Mouse (Mus musculus): ENCODE results near the gene Rbbp4. TPM values are rescaled to one million over a fixed set of nuclear protein-coding genes. Genes with fewer than 3 reads are reported as not detected.

Gene Rbbp4
- total and polyA plus RNA-seq, 3 experiments = 41.4 to 179 (median 73.3) TPM

- dilution Hi-C loops (cut with MboI; ENCODE audit: extremely low pct_ligation_motif_present, extremely low pct_unique_long_range_greater_than_20kb, low sequenced_read_pairs) = no loop called here
- H3K27me3 ChIP-seq (replicated peaks) = peaks cover 5% of the 10 kb centered on the region
- H3K9me3 ChIP-seq (replicated peaks; ENCODE audit: low read length) = peaks cover 19% of the 10 kb centered on the region
- H3K27ac ChIP-seq (ENCODE audit: insufficient read depth, low read depth) = no peak overlapping the region
- in situ Hi-C loops (cut with MboI; ENCODE audit: low pct_ligation_motif_present, low pct_unique_long_range_greater_than_20kb, low sequenced_read_pairs) = loop anchor here (25.0 kb wide), 1 partner anchor 241 kb away; the partner anchor contains the start of genes Ccdc28b, Dcdc2b, Eif3i and Iqcc
- H3K79me2 ChIP-seq (replicated peaks; ENCODE audit: control insufficient read depth, extremely low read depth, insufficient read depth, poor library complexity, severe bottlenecking) = no peaks in the 10 kb centered on the region
- no peak for DNase-seq (ENCODE audit: extremely low read depth)
- no peak overlapping the region for H3K4me2 ChIP-seq (ENCODE audit: insufficient read depth, low read depth, poor library complexity, severe bottlenecking)
- H3K4me3 ChIP-seq (replicated peaks in 1 of 3; ENCODE audit: low read depth in 2 of 3, low read length in 2 of 3, poor library complexity in 1 of 3) = no peak overlapping the region
- H3K4me1 ChIP-seq (ENCODE audit: control insufficient read depth in 1 of 2, insufficient read depth in 2 of 2) = peaks cover 0 to 4% of the 10 kb centered on the region in 2 experiments; a peak in 1 of 4 replicates
- no peaks in the 10 kb centered on the region for H3K36me3 ChIP-seq (replicated peaks in 1 of 2; ENCODE audit: control insufficient read depth in 1 of 2, insufficient read depth in 1 of 2, low read length in 1 of 2)
- no peak overlapping the region for H3K9ac ChIP-seq (ENCODE audit: insufficient read depth, low read depth)
- TF ChIP-seq CHD2 (IDR thresholded peaks at IDR 0.05; ENCODE audit: low read length) = no peak
- TF ChIP-seq TBP (conservative IDR thresholded peaks at IDR 0.05; ENCODE audit: low read depth, low read length) = no peak
- TF ChIP-seq MAX (IDR thresholded peaks at IDR 0.05; ENCODE audit: low read length) = no peak
- no peak for TF ChIP-seq IRF4 (IDR thresholded peaks at IDR 0.05; ENCODE audit: low read depth, low read length)
- no peak for TF ChIP-seq RAD21 (IDR thresholded peaks at IDR 0.05; ENCODE audit: low read depth, low read length)
- TF ChIP-seq SIN3A (IDR thresholded peaks at IDR 0.05; ENCODE audit: low read length) = no peak
- no peak for TF ChIP-seq CTCF (conservative IDR thresholded peaks at IDR 0.05 in 1 of 2, IDR thresholded peaks at IDR 0.05 in 1 of 2; ENCODE audit: low read depth in 2 of 2, low read length in 2 of 2)
- no peak for TF ChIP-seq CHD1 (IDR thresholded peaks at IDR 0.05; ENCODE audit: low read depth, low read length)
- TF ChIP-seq USF1 (IDR thresholded peaks at IDR 0.05; ENCODE audit: low read depth, low read length) = no peak
- no peak for TF ChIP-seq RCOR1 (conservative IDR thresholded peaks at IDR 0.05; ENCODE audit: low read depth, low read length)
- TF ChIP-seq NELFE (IDR thresholded peaks at IDR 0.05; ENCODE audit: low read depth, low read length) = no peak
- no peak for TF ChIP-seq POLR2A (IDR thresholded peaks at IDR 0.05; ENCODE audit: low read depth, low read length)
- TF ChIP-seq USF2 (conservative IDR thresholded peaks at IDR 0.05; ENCODE audit: low read depth, low read length) = no peak
- TF ChIP-seq ETS1 (conservative IDR thresholded peaks at IDR 0.05; ENCODE audit: low read depth, low read length) = no peak
- TF ChIP-seq ZKSCAN1 (IDR thresholded peaks at IDR 0.05; ENCODE audit: borderline replicate concordance, low read depth, low read length) = no peak
- no peak for TF ChIP-seq NRF1 (IDR thresholded peaks at IDR 0.05; ENCODE audit: low read depth, low read length)
- TF ChIP-seq E2F4 (IDR thresholded peaks at IDR 0.05; ENCODE audit: insufficient replicate concordance, low read depth, low read length) = no peak
- TF ChIP-seq MAFK (IDR thresholded peaks at IDR 0.05; ENCODE audit: insufficient replicate concordance, low read length) = no peak
- TF ChIP-seq TCF12 (IDR thresholded peaks at IDR 0.05; ENCODE audit: low read depth, low read length) = no peak
- no peak for TF ChIP-seq BHLHE40 (IDR thresholded peaks at IDR 0.05; ENCODE audit: low read depth, low read length)
These were observed 36.2 kb upstream of the Rbbp4 start for GRCm38 (mm10) chr4:129371391-129371790.

DNA sequence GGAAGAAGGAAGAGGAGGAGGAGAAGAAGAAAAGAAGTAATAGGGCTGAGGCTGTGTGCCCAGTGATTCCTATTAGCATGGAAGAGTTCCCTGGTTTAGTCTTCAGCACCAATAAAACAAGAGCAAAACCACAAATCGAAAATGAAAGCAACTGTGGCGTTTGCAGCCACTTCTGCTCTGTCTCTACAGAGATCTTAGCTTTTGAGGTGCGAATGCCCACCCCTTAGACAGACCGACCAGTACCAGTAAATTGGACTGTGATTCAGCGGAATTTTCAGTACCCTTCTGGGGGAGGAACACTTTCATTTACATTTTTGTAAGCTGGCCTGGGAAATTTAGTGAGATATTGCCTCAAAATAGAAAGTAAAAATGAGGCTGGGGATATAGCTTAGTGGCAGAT lies 30.1 kb upstream of the Rbbp4 start:
- no peaks in the 10 kb centered on the region for H3K9me3 ChIP-seq (replicated peaks; ENCODE audit: low read length)
- H3K4me1 ChIP-seq (ENCODE audit: control insufficient read depth in 1 of 2, insufficient read depth in 2 of 2) = peaks cover 0 to 21% of the 10 kb centered on the region in 2 experiments; a peak in 2 of 4 replicates
- no peaks in the 10 kb centered on the region for H3K27me3 ChIP-seq (replicated peaks)
- no peaks in the 10 kb centered on the region for H3K36me3 ChIP-seq (replicated peaks in 1 of 2; ENCODE audit: control insufficient read depth in 1 of 2, insufficient read depth in 1 of 2, low read length in 1 of 2)
- H3K9ac ChIP-seq (ENCODE audit: insufficient read depth, low read depth) = peak overlapping the region; percentile 62
- DNase-seq (ENCODE audit: extremely low read depth) = peak; percentile 70
- dilution Hi-C loops (cut with MboI; ENCODE audit: extremely low pct_ligation_motif_present, extremely low pct_unique_long_range_greater_than_20kb, low sequenced_read_pairs) (no loop called here), in situ Hi-C loops (cut with MboI; ENCODE audit: low pct_ligation_motif_present, low pct_unique_long_range_greater_than_20kb, low sequenced_read_pairs) (loop anchor here (25.0 kb wide), 1 partner anchor 247 kb away; the partner anchor contains the start of genes Ccdc28b, Dcdc2b, Eif3i and Iqcc)
- peak overlapping the region; percentile 41 to 52 (median 44) for H3K4me3 ChIP-seq (replicated peaks in 1 of 3; ENCODE audit: low read depth in 2 of 3, low read length in 2 of 3, poor library complexity in 1 of 3)
- H3K4me2 ChIP-seq (ENCODE audit: insufficient read depth, low read depth, poor library complexity, severe bottlenecking) = peak overlapping the region; percentile 80
- no peak overlapping the region for H3K27ac ChIP-seq (ENCODE audit: insufficient read depth, low read depth)
- H3K79me2 ChIP-seq (replicated peaks; ENCODE audit: control insufficient read depth, extremely low read depth, insufficient read depth, poor library complexity, severe bottlenecking) = no peaks in the 10 kb centered on the region
- TF ChIP-seq JUND (conservative IDR thresholded peaks at IDR 0.05; ENCODE audit: low read depth, low read length) = no peak
- no peak for TF ChIP-seq RAD21 (IDR thresholded peaks at IDR 0.05; ENCODE audit: low read depth, low read length)
- peak; percentile 41 for TF ChIP-seq SIN3A (IDR thresholded peaks at IDR 0.05; ENCODE audit: low read length)
- no peak for TF ChIP-seq KAT2A (IDR thresholded peaks at IDR 0.05; ENCODE audit: insufficient replicate concordance, low read length)
- no peak for TF ChIP-seq HCFC1 (IDR thresholded peaks at IDR 0.05; ENCODE audit: low read depth, low read length)
- TF ChIP-seq NRF1 (IDR thresholded peaks at IDR 0.05; ENCODE audit: low read depth, low read length) = no peak
- TF ChIP-seq ZNF384 (IDR thresholded peaks at IDR 0.05; ENCODE audit: low read depth, low read length) = 0 out of 2 replicates have a peak, but pooled peaks have one; percentile 6
- TF ChIP-seq ELF1 (IDR thresholded peaks at IDR 0.05; ENCODE audit: low read depth, low read length) = no peak
- TF ChIP-seq ETS1 (conservative IDR thresholded peaks at IDR 0.05; ENCODE audit: low read depth, low read length) = peak; percentile 51; the same call in 1 of the 2 replicates
- TF ChIP-seq MAZ (IDR thresholded peaks at IDR 0.05; ENCODE audit: low read depth, low read length) = no peak
- TF ChIP-seq TCF12 (IDR thresholded peaks at IDR 0.05; ENCODE audit: low read depth, low read length) = no peak
- no peak for TF ChIP-seq NELFE (IDR thresholded peaks at IDR 0.05; ENCODE audit: low read depth, low read length)
- 0 out of 2 replicates have a peak, but pooled peaks have one; percentile 20 for TF ChIP-seq POLR2A (IDR thresholded peaks at IDR 0.05; ENCODE audit: low read depth, low read length)
- TF ChIP-seq GABPA (IDR thresholded peaks at IDR 0.05; ENCODE audit: insufficient replicate concordance, low read depth, low read length) = no peak
- no peak for TF ChIP-seq MEF2A (IDR thresholded peaks at IDR 0.05; ENCODE audit: borderline replicate concordance, low read depth, low read length)
- no peak for TF ChIP-seq POLR2AphosphoS2 (IDR thresholded peaks at IDR 0.05; ENCODE audit: low read depth, low read length)
- no peak for TF ChIP-seq JUN (IDR thresholded peaks at IDR 0.05; ENCODE audit: insufficient read depth, low read depth, low read length)
- TF ChIP-seq CTCF (conservative IDR thresholded peaks at IDR 0.05 in 1 of 2, IDR thresholded peaks at IDR 0.05 in 1 of 2; ENCODE audit: low read depth in 2 of 2, low read length in 2 of 2) = no peak
- peak; percentile 64 for TF ChIP-seq EP300 (IDR thresholded peaks at IDR 0.05; ENCODE audit: low read length)
- no peak for TF ChIP-seq UBTF (IDR thresholded peaks at IDR 0.05; ENCODE audit: low read depth, low read length)

Data from CH12.LX (cell line).